Mouse (Mus musculus): ENCODE data around the gene Tspan11.

Tspan11 gene

GRCm38 (mm10) chr6:127887511-127888421, at the start of gene Tspan11:
Gene Tspan11 (plus strand): TSS chr6:127887589.
- DNase-seq (ENCODE audit: low spot score in 2 of 2), result no peak

GRCm38 (mm10) chr6:127837910-127838309, 49.5 kb upstream of the Tspan11 start:
- DNase-seq (ENCODE audit: low spot score in 2 of 2), result no peak

- no peak for DNase-seq (ENCODE audit: low spot score in 2 of 2)
These were observed 47.9 kb upstream of the Tspan11 start for GRCm38 (mm10) chr6:127839538-127839937.

- DNase-seq (ENCODE audit: low spot score in 2 of 2), result no peak
These were observed 47.2 kb upstream of the Tspan11 start for GRCm38 (mm10) chr6:127840171-127840570.

GRCm38 (mm10) chr6:127841326-127841725, 46.1 kb upstream of the Tspan11 start:
- no peak for DNase-seq (ENCODE audit: low spot score in 2 of 2)

GRCm38 (mm10) chr6:127846521-127846920, 40.9 kb upstream of the Tspan11 start:
- no peak for DNase-seq (ENCODE audit: low spot score in 2 of 2)

- no peak for DNase-seq (ENCODE audit: low spot score in 2 of 2)
These were observed 37.9 kb upstream of the Tspan11 start for GRCm38 (mm10) chr6:127849496-127849895.

- no peak for DNase-seq (ENCODE audit: low spot score in 2 of 2)
These were observed 35.8 kb upstream of the Tspan11 start for GRCm38 (mm10) chr6:127851611-127852010.

- no peak for DNase-seq (ENCODE audit: low spot score in 2 of 2)
These were observed 34.1 kb upstream of the Tspan11 start for GRCm38 (mm10) chr6:127853241-127853640.

- DNase-seq (ENCODE audit: low spot score in 2 of 2), result no peak
These were observed 33.4 kb upstream of the Tspan11 start for GRCm38 (mm10) chr6:127853771-127854687.

- DNase-seq (ENCODE audit: low spot score in 2 of 2), result no peak
These were observed 32.7 kb upstream of the Tspan11 start for GRCm38 (mm10) chr6:127854688-127855013.

- no peak for DNase-seq (ENCODE audit: low spot score in 2 of 2)
These were observed 31.6 kb upstream of the Tspan11 start for GRCm38 (mm10) chr6:127855711-127856295.

GRCm38 (mm10) chr6:127861951-127862350, 25.4 kb upstream of the Tspan11 start:
- no peak for DNase-seq (ENCODE audit: low spot score in 2 of 2)

- DNase-seq (ENCODE audit: low spot score in 2 of 2), result no peak
These were observed 22.0 kb upstream of the Tspan11 start for GRCm38 (mm10) chr6:127865391-127865790.

- no peak for DNase-seq (ENCODE audit: low spot score in 2 of 2)
These were observed 18.8 kb upstream of the Tspan11 start for GRCm38 (mm10) chr6:127868546-127868945.

- no peak for DNase-seq (ENCODE audit: low spot score in 2 of 2)
These were observed 18.3 kb upstream of the Tspan11 start for GRCm38 (mm10) chr6:127869121-127869520.

- DNase-seq (ENCODE audit: low spot score in 2 of 2), result no peak
These were observed 16.8 kb upstream of the Tspan11 start for GRCm38 (mm10) chr6:127870345-127871324.

GRCm38 (mm10) chr6:127871436-127871835, 16.0 kb upstream of the Tspan11 start:
- DNase-seq (ENCODE audit: low spot score in 2 of 2), result no peak

GRCm38 (mm10) chr6:127872581-127872980, 14.8 kb upstream of the Tspan11 start:
- DNase-seq (ENCODE audit: low spot score in 2 of 2), result no peak

GRCm38 (mm10) chr6:127875883-127876282, 11.5 kb upstream of the Tspan11 start:
- no peak for DNase-seq (ENCODE audit: low spot score in 2 of 2)

GRCm38 (mm10) chr6:127876436-127876835, 11.0 kb upstream of the Tspan11 start:
- DNase-seq (ENCODE audit: low spot score in 2 of 2), result no peak
